In the genomic region with DNA sequence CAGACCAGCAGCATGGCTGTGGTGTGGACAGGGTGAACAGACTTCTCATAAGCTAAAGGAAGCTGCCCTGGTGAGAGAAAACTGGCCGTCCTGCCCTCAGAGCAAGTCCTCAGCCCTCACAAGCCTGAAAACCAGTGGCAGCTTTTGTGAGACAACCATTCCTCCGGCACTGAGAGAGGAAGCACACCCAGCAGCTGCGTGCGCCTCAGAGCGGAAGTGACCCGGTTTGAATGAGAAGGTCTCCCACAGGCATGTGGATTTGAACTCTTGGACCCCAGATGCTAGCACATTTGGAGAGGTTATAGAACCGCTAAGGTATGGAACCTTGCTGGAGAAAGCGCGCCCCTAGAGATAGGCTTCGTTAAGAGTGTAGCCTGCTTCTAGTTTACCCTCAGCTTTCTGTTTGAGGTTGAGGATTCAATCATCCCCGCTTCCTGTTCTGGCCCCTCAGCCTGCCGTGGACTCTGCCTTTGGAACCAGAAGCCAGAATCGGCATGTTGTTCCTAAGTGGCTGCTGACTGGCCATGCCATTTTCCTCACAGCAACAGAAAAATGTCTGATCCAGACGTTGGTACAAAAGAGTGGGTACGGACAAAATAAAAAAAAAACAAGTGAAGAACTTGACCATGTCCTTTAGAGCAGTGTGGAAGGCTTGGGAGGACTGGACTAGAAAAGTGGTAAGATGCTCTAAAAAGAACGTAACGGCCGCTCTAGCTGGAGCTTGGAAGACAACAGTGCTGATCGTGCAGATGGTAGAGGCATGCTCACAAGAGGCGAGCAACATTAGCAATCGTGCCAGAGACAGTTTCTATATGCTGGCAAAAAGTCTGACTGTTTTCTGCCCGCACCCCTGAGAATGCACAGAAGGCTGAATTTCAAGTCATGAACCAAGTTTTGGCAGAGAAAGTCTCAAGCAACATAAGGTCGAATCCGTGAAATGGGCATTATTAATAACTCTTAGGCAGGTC, we compare ENCODE assay signal across 1 mouse cellular context.
A peak's percentile ranks its signal among the peaks of the same experiment; 100 is the strongest.
TF ChIP-seq lines count a peak whose summit lies in the region.

No protein-coding gene starts in this region.

TF ChIP-seq in CH12.LX, 34 proteins besides CTCF, POLR2A, EP300 and RAD21 (continued from another document):
- TF ChIP-seq MEF2A (IDR thresholded peaks at IDR 0.05; ENCODE audit: borderline replicate concordance, low read depth, low read length) = no peak
- TF ChIP-seq MAZ (IDR thresholded peaks at IDR 0.05; ENCODE audit: low read depth, low read length) = no peak
- no peak for TF ChIP-seq RCOR1 (conservative IDR thresholded peaks at IDR 0.05; ENCODE audit: low read depth, low read length)
- TF ChIP-seq MAFK (IDR thresholded peaks at IDR 0.05; ENCODE audit: insufficient replicate concordance, low read length) = no peak
- TF ChIP-seq POLR2AphosphoS2 (IDR thresholded peaks at IDR 0.05; ENCODE audit: low read depth, low read length) = no peak
- peak; percentile 52; the same call in 1 of the 2 replicates for TF ChIP-seq ELF1 (IDR thresholded peaks at IDR 0.05; ENCODE audit: low read depth, low read length)
- TF ChIP-seq TCF12 (IDR thresholded peaks at IDR 0.05; ENCODE audit: low read depth, low read length) = peak; percentile 22; the same call in 1 of the 2 replicates
- TF ChIP-seq HCFC1 (IDR thresholded peaks at IDR 0.05; ENCODE audit: low read depth, low read length) = no peak
- TF ChIP-seq TBP (conservative IDR thresholded peaks at IDR 0.05; ENCODE audit: low read depth, low read length) = 0 out of 2 replicates have a peak, but pooled peaks have one; percentile 8
- TF ChIP-seq NELFE (IDR thresholded peaks at IDR 0.05; ENCODE audit: low read depth, low read length) = no peak
- TF ChIP-seq ZMIZ1 (IDR thresholded peaks at IDR 0.05; ENCODE audit: low read depth, low read length) = no peak
- TF ChIP-seq ZKSCAN1 (IDR thresholded peaks at IDR 0.05; ENCODE audit: borderline replicate concordance, low read depth, low read length) = no peak
- TF ChIP-seq ZNF384 (IDR thresholded peaks at IDR 0.05; ENCODE audit: low read depth, low read length) = no peak
- no peak for TF ChIP-seq GABPA (IDR thresholded peaks at IDR 0.05; ENCODE audit: insufficient replicate concordance, low read depth, low read length)
- no peak for TF ChIP-seq ZC3H11A (IDR thresholded peaks at IDR 0.05; ENCODE audit: low read depth, low read length)
